Mouse (Mus musculus) c-Kit-positive CD71-negative TER-119-negative erythroid progenitor cells, embryonic 14.5 days (primary cell): ENCODE measurements around the gene Grk5.

Experiments
- DNase-seq: peaks from one replicate; pipeline ENCODE4 v3.0.0-alpha.2; 2013; ENCODE audit warnings: low read depth

The Grk5 gene

GRCm38 (mm10) chr19:60979581-60979980, 90.0 kb downstream of the Grk5 start:
- no peak for DNase-seq

GRCm38 (mm10) chr19:60981391-60981790, 91.8 kb downstream of the Grk5 start:
- DNase-seq = no peak

- DNase-seq = no peak
Measured at GRCm38 (mm10) chr19:60981894-60982293, 92.3 kb downstream of the Grk5 start.

GRCm38 (mm10) chr19:60989766-60990165, 100.2 kb downstream of the Grk5 start:
- DNase-seq = no peak

GRCm38 (mm10) chr19:60994214-60994613, 104.7 kb downstream of the Grk5 start:
- DNase-seq = no peak

- DNase-seq = no peak
Measured at GRCm38 (mm10) chr19:60994845-60995244, 105.3 kb downstream of the Grk5 start.

GRCm38 (mm10) chr19:60997784-60998183, 108.2 kb downstream of the Grk5 start:
- no peak for DNase-seq

- no peak for DNase-seq
Measured at GRCm38 (mm10) chr19:60999652-61000051, 110.1 kb downstream of the Grk5 start.

- DNase-seq = no peak
Measured at GRCm38 (mm10) chr19:61000958-61001357, 111.4 kb downstream of the Grk5 start.

- DNase-seq = no peak
Measured at GRCm38 (mm10) chr19:61009266-61009665, 119.7 kb downstream of the Grk5 start.

GRCm38 (mm10) chr19:61017477-61018266, 128.1 kb downstream of the Grk5 start:
- no peak for DNase-seq

- DNase-seq = no peak
Measured at GRCm38 (mm10) chr19:61021502-61021901, 132.0 kb downstream of the Grk5 start.

GRCm38 (mm10) chr19:61021939-61022566, 132.5 kb downstream of the Grk5 start:
- DNase-seq = no peak

GRCm38 (mm10) chr19:61031570-61031969, 142.0 kb downstream of the Grk5 start:
- no peak for DNase-seq

GRCm38 (mm10) chr19:61039151-61039550, 149.6 kb downstream of the Grk5 start:
- no peak for DNase-seq

GRCm38 (mm10) chr19:61048646-61049045, 159.1 kb downstream of the Grk5 start:
- DNase-seq = no peak

- DNase-seq = no peak
Measured at GRCm38 (mm10) chr19:61049413-61049812, 159.9 kb downstream of the Grk5 start.

GRCm38 (mm10) chr19:61051151-61051550, 161.6 kb downstream of the Grk5 start:
- no peak for DNase-seq

- DNase-seq = no peak
Measured at GRCm38 (mm10) chr19:61052008-61052407, 162.5 kb downstream of the Grk5 start.

- no peak for DNase-seq
Measured at GRCm38 (mm10) chr19:61052786-61053185, 163.2 kb downstream of the Grk5 start.

GRCm38 (mm10) chr19:61056783-61057410, 167.3 kb downstream of the Grk5 start:
- DNase-seq = no peak

- no peak for DNase-seq
Measured at GRCm38 (mm10) chr19:61057581-61057980, 168.0 kb downstream of the Grk5 start.

- DNase-seq = no peak
Measured at GRCm38 (mm10) chr19:61064386-61064785, 174.8 kb downstream of the Grk5 start.
